Mouse (Mus musculus) limb, embryonic 15.5 days (tissue): ENCODE results near the gene Epop. TPM values are rescaled to one million over a fixed set of nuclear protein-coding genes. Genes with fewer than 3 reads are reported as not detected.
A peak's percentile ranks its signal among the peaks of the same experiment; 100 is the strongest.
"Not testable (repeated sequence)": the region's sequence is repeated elsewhere in the genome, so short reads cannot be mapped to it uniquely, and the experiment has no call there.

Source experiments
- ATAC-seq: fragments of 200-750 bp; cut with Nextera tagmentation; 2 replicates; pipeline ENCODE4 v1.8.0; 2017; ENCODE audit warnings: low read depth, moderate TSS enrichment; ENCODE audit not compliant: insufficient number of reproducible peaks, low FRiP score, low TSS enrichment
- H3K27ac ChIP-seq: fragments of 300-500 bp; sonication (generic); 2 replicates; pipeline ENCODE4 v1.5.1; 2015; ENCODE audit warnings: moderate library complexity, mild to moderate bottlenecking, inconsistent platforms
- H3K27me3 ChIP-seq: fragments of 300-500 bp; sonication (generic); 2 replicates; pipeline ENCODE4 v1.6.1; 2015; ENCODE audit warnings: inconsistent platforms
- H3K36me3 ChIP-seq: fragments of 300-500 bp; sonication (generic); 2 replicates; pipeline ENCODE4 v1.6.1; 2015; ENCODE audit warnings: inconsistent platforms
- H3K4me1 ChIP-seq: fragments of 300-500 bp; sonication (generic); 2 replicates; pipeline ENCODE4 v1.6.1; 2015; ENCODE audit warnings: inconsistent platforms
- H3K4me2 ChIP-seq: fragments of 300-500 bp; sonication (generic); 2 replicates; pipeline ENCODE4 v1.6.1; 2015; ENCODE audit warnings: mild to moderate bottlenecking, inconsistent platforms
- H3K4me3 ChIP-seq: fragments of 300-500 bp; sonication (generic); 2 replicates; pipeline ENCODE4 v1.5.1; 2015; ENCODE audit warnings: mild to moderate bottlenecking, inconsistent platforms
- H3K9ac ChIP-seq: fragments of 300-500 bp; sonication (generic); 2 replicates; pipeline ENCODE4 v1.6.1; 2015; ENCODE audit warnings: inconsistent platforms
- H3K9me3 ChIP-seq: fragments of 300-500 bp; sonication (generic); 2 replicates; pipeline ENCODE4 v1.6.1; 2016; ENCODE audit warnings: inconsistent platforms
- WGBS: fragments of 180-500 bp; shearing (Covaris S2); methylation state at CpG from one replicate; pipeline ENCODE4 v1.1.7; 2015; 5-methylcytosine and 5-hydroxymethylcytosine counted together
- polyA plus RNA-seq: library from polyadenylated mRNA; unstranded; fragments of >200 nt; fragmentation: Nextera tagmentation; extraction: Ambion mirVana; gene quantifications from 2 replicates; pipeline ENCODE4 v1.2.1, GENCODE M21; 2015

Gene Epop
- polyA plus RNA-seq, 1 experiment from 2014 or later = 3.2 TPM

- 0 out of 2 replicates have a peak, but pooled peaks cover 4% of the 10 kb centered on the region for H3K36me3 ChIP-seq
- 8% methylated on average over 13 of the region's 13 CpGs for WGBS
- H3K27me3 ChIP-seq = peaks cover 17% of the 10 kb centered on the region
- no peaks in the 10 kb centered on the region for H3K9me3 ChIP-seq
- ATAC-seq = no peak
- H3K9ac ChIP-seq = peak overlapping the region; percentile 90
- peaks cover 49% of the 10 kb centered on the region for H3K4me1 ChIP-seq
- peak overlapping the region; percentile 77 for H3K4me3 ChIP-seq
- peak overlapping the region; percentile 80 for H3K27ac ChIP-seq
- peak overlapping the region; percentile 82 for H3K4me2 ChIP-seq
Measured at GRCm38 (mm10) chr11:97659267-97659989, 29.9 kb upstream of the Epop start.

GRCm38 (mm10) chr11:97658751-97659266, 29.3 kb upstream of the Epop start:
- H3K4me2 ChIP-seq = no peak overlapping the region
- no peak overlapping the region for H3K27ac ChIP-seq
- ATAC-seq = no peak
- H3K27me3 ChIP-seq = peaks cover 17% of the 10 kb centered on the region
- WGBS = 63% methylated on average over 11 of the region's 11 CpGs
- H3K9ac ChIP-seq = no peak overlapping the region
- peaks cover 43% of the 10 kb centered on the region for H3K4me1 ChIP-seq
- H3K9me3 ChIP-seq = no peaks in the 10 kb centered on the region
- H3K4me3 ChIP-seq = peak overlapping the region; percentile 77
- H3K36me3 ChIP-seq = 0 out of 2 replicates have a peak, but pooled peaks cover 4% of the 10 kb centered on the region

- not testable (repeated sequence) for H3K4me3 ChIP-seq, H3K9me3 ChIP-seq, H3K36me3 ChIP-seq, H3K27ac ChIP-seq, H3K4me2 ChIP-seq, ATAC-seq, H3K9ac ChIP-seq
- peaks cover 43% of the 10 kb centered on the region for H3K4me1 ChIP-seq
- WGBS = 86% methylated on average over 6 of the region's 6 CpGs
- peaks cover 17% of the 10 kb centered on the region for H3K27me3 ChIP-seq
Measured at GRCm38 (mm10) chr11:97657967-97658366, 28.5 kb upstream of the Epop start.

GRCm38 (mm10) chr11:97657184-97657945, 27.9 kb upstream of the Epop start:
- no peak overlapping the region for H3K27ac ChIP-seq

GRCm38 (mm10) chr11:97656269-97656971, 26.9 kb upstream of the Epop start:
- 0 out of 2 replicates have a peak, but pooled peaks cover 4% of the 10 kb centered on the region for H3K36me3 ChIP-seq
- H3K9ac ChIP-seq = no peak overlapping the region
- H3K9me3 ChIP-seq = no peaks in the 10 kb centered on the region
- H3K27ac ChIP-seq = no peak overlapping the region
- H3K27me3 ChIP-seq = peaks cover 6% of the 10 kb centered on the region; the same call in 1 of the 2 replicates
- ATAC-seq = no peak
- peaks cover 29% of the 10 kb centered on the region for H3K4me1 ChIP-seq
- no peak overlapping the region for H3K4me2 ChIP-seq
- WGBS = 76% methylated on average over 14 of the region's 14 CpGs
- no peak overlapping the region for H3K4me3 ChIP-seq

More at GRCm38 (mm10) chr11:97657184-97657945, 27.9 kb upstream of the Epop start:
- Histone ChIP-seq H3K4me2 (no peak overlapping the region), H3K4me1 (peaks cover 39% of the 10 kb centered on the region), H3K36me3 (0 out of 2 replicates have a peak, but pooled peaks cover 4% of the 10 kb centered on the region), H3K27me3 (peaks cover 15% of the 10 kb centered on the region), H3K4me3 (no peak overlapping the region), H3K9me3 (no peaks in the 10 kb centered on the region), H3K9ac (no peak overlapping the region)
- WGBS = 37% methylated on average over 5 of the region's 6 CpGs
- ATAC-seq = no peak

GRCm38 (mm10) chr11:97654210-97654609, 24.7 kb upstream of the Epop start:
- H3K9ac ChIP-seq = no peak overlapping the region
- H3K4me3 ChIP-seq = no peak overlapping the region
- H3K4me1 ChIP-seq = peaks cover 17% of the 10 kb centered on the region; the same call in 1 of the 2 replicates
- H3K36me3 ChIP-seq = 0 out of 2 replicates have a peak, but pooled peaks cover 4% of the 10 kb centered on the region
- no peak overlapping the region for H3K27ac ChIP-seq
- WGBS = 90% methylated on average over 2 of the region's 2 CpGs
- no peaks in the 10 kb centered on the region for H3K9me3 ChIP-seq
- ATAC-seq = no peak
- H3K4me2 ChIP-seq = no peak overlapping the region
- no peaks in the 10 kb centered on the region for H3K27me3 ChIP-seq

GRCm38 (mm10) chr11:97653376-97653775, 23.9 kb upstream of the Epop start:
- H3K36me3 ChIP-seq, ATAC-seq, H3K27ac ChIP-seq, H3K27me3 ChIP-seq, H3K9ac ChIP-seq, H3K4me3 ChIP-seq, H3K9me3 ChIP-seq, H3K4me2 ChIP-seq: not testable (repeated sequence)
- peaks cover 11% of the 10 kb centered on the region; the same call in 1 of the 2 replicates for H3K4me1 ChIP-seq
- WGBS = 85% methylated on average over 11 of the region's 11 CpGs

GRCm38 (mm10) chr11:97650341-97650740, 20.8 kb upstream of the Epop start:
- Histone ChIP-seq H3K4me1 (peaks cover 5% of the 10 kb centered on the region; the same call in 1 of the 2 replicates), H3K36me3 (0 out of 2 replicates have a peak, but pooled peaks cover 3% of the 10 kb centered on the region), H3K9me3 (no peaks in the 10 kb centered on the region), H3K27ac (no peak overlapping the region), H3K27me3 (no peaks in the 10 kb centered on the region), H3K9ac (no peak overlapping the region), H3K4me2 (no peak overlapping the region), H3K4me3 (no peak overlapping the region)
- 55% methylated on average over 5 of the region's 5 CpGs for WGBS
- ATAC-seq = no peak

GRCm38 (mm10) chr11:97648541-97648940, 19.0 kb upstream of the Epop start:
- not testable (repeated sequence) for H3K36me3 ChIP-seq, H3K9ac ChIP-seq, H3K4me3 ChIP-seq, ATAC-seq, H3K4me1 ChIP-seq, H3K4me2 ChIP-seq, H3K9me3 ChIP-seq, H3K27ac ChIP-seq, H3K27me3 ChIP-seq
- 81% methylated on average over 4 of the region's 4 CpGs for WGBS

- no peak for ATAC-seq
- Histone ChIP-seq H3K36me3 (no peaks in the 10 kb centered on the region), H3K27ac (no peak overlapping the region), H3K9ac (no peak overlapping the region), H3K4me3 (no peak overlapping the region), H3K4me2 (no peak overlapping the region), H3K9me3 (no peaks in the 10 kb centered on the region), H3K27me3 (no peaks in the 10 kb centered on the region), H3K4me1 (no peaks in the 10 kb centered on the region)
- WGBS = 2% methylated on average over 6 of the region's 6 CpGs
Measured at GRCm38 (mm10) chr11:97644834-97645233, 15.3 kb upstream of the Epop start.

- no peak overlapping the region for H3K27ac ChIP-seq
- H3K27me3 ChIP-seq = no peaks in the 10 kb centered on the region
- H3K4me3 ChIP-seq = no peak overlapping the region
- no peaks in the 10 kb centered on the region for H3K4me1 ChIP-seq
- no peak overlapping the region for H3K4me2 ChIP-seq
- no peaks in the 10 kb centered on the region for H3K36me3 ChIP-seq
- no peaks in the 10 kb centered on the region for H3K9me3 ChIP-seq
- ATAC-seq = no peak
- no peak overlapping the region for H3K9ac ChIP-seq
- WGBS = 77% methylated on average over 8 of the region's 8 CpGs
Measured at GRCm38 (mm10) chr11:97643380-97644055, 14.0 kb upstream of the Epop start.
